Mouse (Mus musculus) layer of hippocampus, adult 2 months (tissue): ENCODE data around the gene Gm49405. TPM values are rescaled to one million over a fixed set of nuclear protein-coding genes. Genes with fewer than 3 reads are reported as not detected.

Experiments used
- DNase-seq, 2 experiments: peaks; one replicate each; pipeline ENCODE4 v3.0.0; 2022; ENCODE audit warnings: low spot score in 2 of 2
- H3K27ac ChIP-seq: fragments of 200-600 bp; 2 replicates; pipeline ENCODE4 v1.8.1; 2022
- H3K4me3 ChIP-seq: fragments of 200-600 bp; 2 replicates; pipeline ENCODE4 v1.8.1; 2022; ENCODE audit warnings: mild to moderate bottlenecking
- CTCF ChIP-seq: fragments of 200-600 bp; conservative IDR thresholded peaks from 2 replicates; pipeline ENCODE4 v1.8.1; 2022; ENCODE audit warnings: antibody characterized with exemption, mild to moderate bottlenecking, moderate library complexity
- total RNA-seq, 2 experiments: library from RNA; stranded (reverse); gene quantifications; 2 replicates each; pipeline ENCODE4 v1.2.3; 2021

Gm49405 gene
- total RNA-seq, 2 experiments from 2014 or later = 1.3 to 1.4 TPM

DNA sequence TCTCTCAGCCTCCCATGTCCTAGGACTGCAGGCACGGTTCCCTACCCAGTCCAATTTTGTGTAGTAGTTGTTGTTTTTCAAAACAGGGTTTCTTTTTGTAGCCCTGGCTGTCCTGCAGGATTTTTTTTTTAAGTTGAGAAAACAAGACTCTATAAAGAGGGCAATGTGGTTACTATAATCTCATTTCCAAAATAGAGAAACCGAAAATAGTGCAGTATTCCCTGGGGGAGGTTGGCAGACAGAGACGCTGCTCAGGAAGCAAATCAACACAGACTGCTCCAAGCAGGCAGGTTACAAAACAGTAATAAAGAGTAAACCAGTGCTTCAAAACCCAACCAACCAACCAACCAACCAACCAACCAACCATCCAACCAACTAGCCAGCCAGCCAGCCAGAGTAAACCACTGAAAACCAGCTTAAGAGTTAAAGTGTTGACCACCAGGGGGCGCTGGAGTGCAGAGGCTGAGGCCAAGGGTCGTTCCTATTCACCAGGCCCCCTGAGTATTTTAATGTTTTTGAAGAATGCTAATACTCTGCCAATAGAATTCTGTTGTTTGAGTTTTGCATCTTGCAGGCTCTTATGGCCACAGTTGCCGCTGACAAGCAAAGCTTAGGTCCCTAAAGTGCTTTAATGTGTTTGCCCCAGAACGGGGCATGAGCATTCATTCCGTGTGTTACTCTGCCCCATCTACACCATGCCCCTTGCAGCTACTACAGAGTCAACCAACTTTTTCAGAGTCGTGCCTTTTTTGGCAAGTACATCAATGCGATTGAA, 51.5 kb downstream of the Gm49405 start:
- DNase-seq = peak in 1 of 2 experiments; percentile 52
- Histone ChIP-seq H3K27ac (no peak overlapping the region), H3K4me3 (no peak overlapping the region)
- TF ChIP-seq CTCF = peak; percentile 82

- no peak overlapping the region for H3K27ac ChIP-seq
- no peak for DNase-seq
- no peak overlapping the region for H3K4me3 ChIP-seq
- no peak for TF ChIP-seq CTCF
These were observed 52.1 kb downstream of the Gm49405 start for GRCm38 (mm10) chr19:4052516-4053030.

GRCm38 (mm10) chr19:4054613-4055012, 54.2 kb downstream of the Gm49405 start:
- Histone ChIP-seq H3K27ac (no peak overlapping the region), H3K4me3 (no peak overlapping the region)
- TF ChIP-seq CTCF = no peak
- DNase-seq = no peak

Other genes starting within 250 kb of the Gm49405 start
- 10 to 100 TPM; 53.9 to 57.7 TPM for gene Kmt5b, start 233.2 kb upstream of the Gm49405 start, total RNA-seq
- gene Chka, start 148.9 kb upstream of the Gm49405 start, total RNA-seq = 100 to 1,000 TPM in 1 of 2 experiments, 10 to 100 TPM in 1; 87.2 to 109 TPM
- 10 to 100 TPM; 20.0 to 24.9 TPM for gene Tcirg1, start 93.5 kb upstream of the Gm49405 start, total RNA-seq
- gene Ndufs8, start 87.9 kb upstream of the Gm49405 start, total RNA-seq = 100 to 1,000 TPM; 125 to 142 TPM
- gene Aldh3b1, start 70.8 kb upstream of the Gm49405 start, total RNA-seq = 1 to 10 TPM; 2.2 to 2.4 TPM
- 10 to 100 TPM; 11.4 to 16.1 TPM for gene Unc93b1, start 65.4 kb upstream of the Gm49405 start, total RNA-seq
- gene Aldh3b3, start 42.0 kb upstream of the Gm49405 start, total RNA-seq = not detected
- under 1 TPM; 0.64 to 0.90 TPM for gene Aldh3b2, start 28.3 kb upstream of the Gm49405 start, total RNA-seq
- 1 to 10 TPM; 2.3 to 2.7 TPM for gene Acy3, start 14.1 kb upstream of the Gm49405 start, total RNA-seq
- gene Tbx10, start 7.9 kb upstream of the Gm49405 start, total RNA-seq = not detected
- 10 to 100 TPM; 10.2 to 10.7 TPM for gene Nudt8, start within 50 bp of the Gm49405 start, total RNA-seq
- gene Doc2g, start 2.7 kb downstream of the Gm49405 start, total RNA-seq = 1 to 10 TPM; 3.2 TPM
- 100 to 1,000 TPM; 240 to 245 TPM for gene Ndufv1, start 12.2 kb downstream of the Gm49405 start, total RNA-seq
- 100 to 1,000 TPM; 395 to 398 TPM for gene Gstp1, start 37.4 kb downstream of the Gm49405 start, total RNA-seq
- 10 to 100 TPM; 46.2 to 49.4 TPM for gene Gstp2, start 45.4 kb downstream of the Gm49405 start, total RNA-seq
- gene Gstp3, start 58.9 kb downstream of the Gm49405 start, total RNA-seq = not detected
- gene Cabp2, start 81.0 kb downstream of the Gm49405 start, total RNA-seq = not detected
- 10 to 100 TPM; 29.5 to 33.9 TPM for gene Cdk2ap2, start 96.6 kb downstream of the Gm49405 start, total RNA-seq
- gene Pitpnm1, start 99.4 kb downstream of the Gm49405 start, total RNA-seq = 100 to 1,000 TPM; 173 to 180 TPM
- gene Aip, start 125.2 kb downstream of the Gm49405 start, total RNA-seq = 100 to 1,000 TPM; 111 to 123 TPM
- gene Gpr152, start 139.2 kb downstream of the Gm49405 start, total RNA-seq = under 1 TPM; 0.07 to 0.08 TPM
- gene Cabp4, start 143.4 kb downstream of the Gm49405 start, total RNA-seq = under 1 TPM in 1 of 2 experiments, not detected in 1; 0.17 TPM
- gene Coro1b, start 148.0 kb downstream of the Gm49405 start, total RNA-seq = 10 to 100 TPM; 84.8 to 92.9 TPM
- 1 to 10 TPM; 1.0 to 2.5 TPM for gene Ptprcap, start 153.0 kb downstream of the Gm49405 start, total RNA-seq
- 10 to 100 TPM; 42.5 to 47.9 TPM for gene Rps6kb2, start 162.7 kb downstream of the Gm49405 start, total RNA-seq
- 1 to 10 TPM; 6.6 to 8.9 TPM for gene Carns1, start 174.9 kb downstream of the Gm49405 start, total RNA-seq
- 1 to 10 TPM in 1 of 2 experiments, under 1 TPM in 1; 0.91 to 1.0 TPM for gene Tbc1d10c, start 190.7 kb downstream of the Gm49405 start, total RNA-seq
- 100 to 1,000 TPM; 263 to 276 TPM for gene Ppp1ca, start 191.4 kb downstream of the Gm49405 start, total RNA-seq
- gene Rad9a, start 201.0 kb downstream of the Gm49405 start, total RNA-seq = 1 to 10 TPM; 8.1 to 8.7 TPM
- under 1 TPM; 0.61 to 0.76 TPM for gene Clcf1, start 213.6 kb downstream of the Gm49405 start, total RNA-seq
- not detected for gene AC109138.7, start 213.7 kb downstream of the Gm49405 start, total RNA-seq
- 10 to 100 TPM; 16.7 to 18.2 TPM for gene Pold4, start 231.3 kb downstream of the Gm49405 start, total RNA-seq